Mouse (Mus musculus) neural tube, embryonic 14.5 days (tissue): ENCODE measurements around the gene Sfpq. TPM values are rescaled to one million over a fixed set of nuclear protein-coding genes. Genes with fewer than 3 reads are reported as not detected.

Source experiments
- ATAC-seq: fragments of 200-750 bp; cut with Nextera tagmentation; 2 replicates; pipeline ENCODE4 v1.8.0; 2017; ENCODE audit warnings: low read depth, mild to moderate bottlenecking, moderate TSS enrichment, moderate library complexity
- H3K27ac ChIP-seq: fragments of 300-500 bp; sonication (generic); 2 replicates; pipeline ENCODE4 v1.5.1; 2014; ENCODE audit warnings: low read depth, mild to moderate bottlenecking, control low read depth, low read length, moderate library complexity, mixed read lengths
- H3K27me3 ChIP-seq: fragments of 300-500 bp; sonication (generic); 2 replicates; pipeline ENCODE4 v1.6.1; 2014; ENCODE audit warnings: low read length; ENCODE audit not compliant: control insufficient read depth, insufficient read depth
- H3K36me3 ChIP-seq: fragments of 300-500 bp; sonication (generic); 2 replicates; pipeline ENCODE4 v1.6.1; 2014; ENCODE audit warnings: low read length, mixed read lengths; ENCODE audit not compliant: control insufficient read depth, insufficient read depth
- H3K4me1 ChIP-seq: fragments of 300-500 bp; sonication (generic); 2 replicates; pipeline ENCODE4 v1.6.1; 2014; ENCODE audit warnings: low read length; ENCODE audit not compliant: control insufficient read depth, insufficient read depth
- H3K4me2 ChIP-seq: fragments of 300-500 bp; sonication (generic); 2 replicates; pipeline ENCODE4 v1.6.1; 2014; ENCODE audit warnings: mild to moderate bottlenecking, low read depth, low read length, control low read depth
- H3K4me3 ChIP-seq: fragments of 300-500 bp; sonication (generic); 2 replicates; pipeline ENCODE4 v1.5.1; 2014; ENCODE audit warnings: low read depth, low read length, control low read depth, mixed read lengths
- H3K9ac ChIP-seq: fragments of 300-500 bp; sonication (generic); replicated peaks from 2 replicates; pipeline ENCODE4 v1.6.1; 2014; ENCODE audit warnings: low read depth, mild to moderate bottlenecking, control low read depth, low read length, mixed read lengths
- H3K9me3 ChIP-seq: fragments of 300-500 bp; sonication (generic); 2 replicates; pipeline ENCODE4 v1.6.1; 2016; ENCODE audit warnings: low read length; ENCODE audit not compliant: control insufficient read depth
- WGBS: fragments of 180-500 bp; shearing (Covaris S2); extraction: QIAGEN DNeasy Blood & Tissue Kit; methylation state at CpG from one replicate; pipeline ENCODE4 v1.1.7; 2014; 5-methylcytosine and 5-hydroxymethylcytosine counted together
- polyA plus RNA-seq: library from polyadenylated mRNA; unstranded; fragments of >200 nt; fragmentation: Nextera tagmentation; extraction: Ambion mirVana; gene quantifications from 2 replicates; pipeline ENCODE4 v1.2.1, GENCODE M21; 2014

Gene Sfpq
- polyA plus RNA-seq, 1 experiment from 2014 or later = 110 TPM

DNA sequence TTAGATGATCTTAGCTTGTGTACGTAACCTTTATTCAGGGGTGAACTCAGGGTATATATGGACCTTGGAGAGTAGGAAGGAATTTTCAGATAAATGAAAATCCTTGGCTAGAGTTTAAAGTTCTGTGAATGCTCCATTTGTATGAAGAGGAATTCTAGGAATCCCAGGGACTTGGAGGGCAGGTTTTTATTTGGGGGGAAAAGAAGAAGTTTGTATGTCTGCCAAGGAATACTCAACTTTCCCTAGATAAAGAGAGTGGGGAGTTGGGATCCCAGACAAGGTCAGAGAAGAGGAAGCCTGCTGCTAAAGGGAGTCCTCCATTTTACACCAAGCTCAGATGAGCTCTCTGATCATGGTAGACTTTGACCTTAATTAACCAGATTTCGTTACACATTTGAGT, 62.0 kb downstream of the Sfpq start:
- WGBS = 94% methylated on average over 2 of the region's 2 CpGs
- Histone ChIP-seq H3K4me1 (peaks cover under 1% of the 10 kb centered on the region; the same call in 1 of the 2 replicates), H3K27me3 (no peaks in the 10 kb centered on the region), H3K9ac (no peak overlapping the region), H3K4me3 (no peak overlapping the region), H3K4me2 (no peak overlapping the region), H3K27ac (no peak overlapping the region), H3K9me3 (no peaks in the 10 kb centered on the region), H3K36me3 (no peaks in the 10 kb centered on the region)
- ATAC-seq = no peak

DNA sequence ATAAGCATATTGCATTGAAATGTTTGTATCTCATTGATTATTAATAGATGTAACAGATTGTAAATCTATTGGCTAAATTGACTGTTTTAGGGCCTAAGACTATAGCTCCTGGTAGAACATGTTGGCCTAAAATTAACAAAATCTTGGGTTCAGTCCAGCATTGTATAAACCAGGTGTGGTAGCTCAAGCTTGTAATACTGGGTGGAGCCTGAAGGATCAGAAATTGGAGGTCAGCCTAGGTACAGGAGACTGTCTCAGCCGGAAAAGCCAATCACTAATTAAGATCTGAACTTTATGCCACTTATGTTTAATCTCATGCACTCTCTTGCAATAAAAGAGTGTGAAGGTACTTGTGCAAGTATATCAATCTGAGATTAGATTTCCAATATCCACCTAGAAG, 64.6 kb downstream of the Sfpq start:
- H3K27me3 ChIP-seq = no peaks in the 10 kb centered on the region
- no peak for ATAC-seq
- H3K36me3 ChIP-seq = no peaks in the 10 kb centered on the region; the same call in 1 of the 2 replicates
- no peak overlapping the region for H3K4me2 ChIP-seq
- no peaks in the 10 kb centered on the region for H3K4me1 ChIP-seq
- no peaks in the 10 kb centered on the region for H3K9me3 ChIP-seq
- H3K27ac ChIP-seq = no peak overlapping the region
- WGBS = 90% methylated on average over 1 of the region's 1 CpGs
- no peak overlapping the region for H3K9ac ChIP-seq
- H3K4me3 ChIP-seq = no peak overlapping the region

Other genes starting within 250 kb of the Sfpq start
- gene Zmym4, start 53.2 kb upstream of the Sfpq start, polyA plus RNA-seq = 34.5 and 38.6 TPM in 2 replicates
- 25.2 and 32.7 TPM in 2 replicates for gene Zmym1, start 39.8 kb downstream of the Sfpq start, polyA plus RNA-seq
- 41.2 and 45.7 TPM in 2 replicates for gene Zmym6, start 56.1 kb downstream of the Sfpq start, polyA plus RNA-seq
- 16.4 and 17.5 TPM in 2 replicates for gene Tmem35b, start 102.4 kb downstream of the Sfpq start, polyA plus RNA-seq
- gene Dlgap3, start 147.9 kb downstream of the Sfpq start, polyA plus RNA-seq = 21.8 and 26.0 TPM in 2 replicates
- gene Smim12, start 222.5 kb downstream of the Sfpq start, polyA plus RNA-seq = 58.2 and 62.7 TPM in 2 replicates